Mouse (Mus musculus): ENCODE measurements at regions not wholly inside any gene's neighbourhood (a gene's known extent, or its start where the extent isn't known, plus 50 kb on each side); places are given as distances from the start of the nearest gene placed in this dataset.

DNA sequence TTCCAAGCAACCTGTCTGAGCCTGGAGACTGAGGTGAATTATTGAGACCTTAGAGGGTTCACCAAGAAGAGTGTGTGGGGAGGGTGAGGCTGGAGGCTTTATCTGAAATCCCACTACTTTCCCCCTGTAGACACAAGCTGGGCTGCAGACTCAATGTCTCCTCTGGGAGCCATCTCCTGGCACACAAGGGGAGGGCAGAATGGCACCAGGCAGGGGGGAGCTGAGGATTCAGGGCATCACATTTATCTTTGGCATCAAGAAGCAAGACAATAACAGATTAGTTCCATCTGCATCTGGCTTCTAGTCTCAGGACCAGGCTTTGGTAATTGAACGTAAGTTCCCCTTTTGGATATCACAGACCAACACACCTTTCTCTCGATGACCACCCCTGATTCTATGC lies 643.4 kb downstream of the Tmem114 start:
- TF ChIP-seq POLR2A (IDR thresholded peaks at IDR 0.05; ENCODE audit: insufficient read length, low read depth), result no peak
- TF ChIP-seq CEBPB (IDR thresholded peaks at IDR 0.05; ENCODE audit: insufficient read depth, poor library complexity, severe bottlenecking), result no peak
- no peak for TF ChIP-seq USF1 (IDR thresholded peaks at IDR 0.05; ENCODE audit: low read depth)
- no peak for TF ChIP-seq MAX (IDR thresholded peaks at IDR 0.05; ENCODE audit: low read depth)
- TF ChIP-seq POLR2AphosphoS2 (IDR thresholded peaks at IDR 0.05; ENCODE audit: insufficient read length, low read depth), result no peak
- no peak for TF ChIP-seq E2F4 (IDR thresholded peaks at IDR 0.05; ENCODE audit: insufficient read depth)

Data from myocyte (in vitro differentiated cells).